Mouse (Mus musculus) liver, embryonic 16.5 days (tissue): ENCODE measurements at regions not wholly inside any gene's neighbourhood (a gene's known extent, or its start where the extent isn't known, plus 50 kb on each side); places are given as distances from the start of the nearest gene placed in this dataset.

ENCODE experiments used
- ATAC-seq: fragments of 200-750 bp; cut with Nextera tagmentation; 2 replicates; pipeline ENCODE4 v1.8.0; 2017; ENCODE audit warnings: low read depth, mild to moderate bottlenecking, moderate number of reproducible peaks, moderate library complexity
- H3K27ac ChIP-seq: fragments of 300-500 bp; sonication (generic); 2 replicates; pipeline ENCODE4 v1.5.1; 2014; ENCODE audit warnings: mild to moderate bottlenecking, low read length
- H3K27me3 ChIP-seq: fragments of 300-500 bp; sonication (generic); 2 replicates; pipeline ENCODE4 v1.6.1; 2014; ENCODE audit warnings: low read depth, low read length, mixed read lengths; ENCODE audit not compliant: control insufficient read depth, insufficient read depth
- H3K36me3 ChIP-seq: fragments of 300-500 bp; sonication (generic); 2 replicates; pipeline ENCODE4 v1.6.1; 2014; ENCODE audit warnings: mild to moderate bottlenecking; ENCODE audit not compliant: control insufficient read depth, insufficient read depth
- H3K4me1 ChIP-seq: fragments of 300-500 bp; sonication (generic); 2 replicates; pipeline ENCODE4 v1.6.1; 2014; ENCODE audit warnings: low read depth, low read length, mixed read lengths; ENCODE audit not compliant: control insufficient read depth
- H3K4me2 ChIP-seq: fragments of 300-500 bp; sonication (generic); 2 replicates; pipeline ENCODE4 v1.6.1; 2014; ENCODE audit warnings: low read depth, low read length, mixed read lengths
- H3K4me3 ChIP-seq: fragments of 300-500 bp; sonication (generic); 2 replicates; pipeline ENCODE4 v1.5.1; 2014; ENCODE audit warnings: low read depth, mild to moderate bottlenecking, low read length
- H3K9ac ChIP-seq: fragments of 300-500 bp; sonication (generic); 2 replicates; pipeline ENCODE4 v1.6.1; 2014; ENCODE audit warnings: low read depth, low read length
- H3K9me3 ChIP-seq: fragments of 300-500 bp; sonication (generic); replicated peaks from 2 replicates; pipeline ENCODE4 v1.6.1; 2016; ENCODE audit warnings: low read length; ENCODE audit not compliant: control insufficient read depth
- WGBS: fragments of 180-500 bp; shearing (Covaris S2); extraction: QIAGEN DNeasy Blood & Tissue Kit; methylation state at CpG from one replicate; pipeline ENCODE4 v1.1.7; 2014; ENCODE audit not compliant: insufficient replicate concordance; 5-methylcytosine and 5-hydroxymethylcytosine counted together

- Histone ChIP-seq H3K4me2 (no peak overlapping the region), H3K4me1 (no peaks in the 10 kb centered on the region), H3K27ac (no peak overlapping the region), H3K27me3 (no peaks in the 10 kb centered on the region), H3K36me3 (no peaks in the 10 kb centered on the region), H3K4me3 (no peak overlapping the region), H3K9ac (no peak overlapping the region), H3K9me3 (no peaks in the 10 kb centered on the region)
- 59% methylated on average over 3 of the region's 3 CpGs for WGBS
- no peak for ATAC-seq
These were observed 381.1 kb downstream of the Hs3st1 start for GRCm38 (mm10) chr5:39374199-39374598.

- Histone ChIP-seq H3K4me1 (no peaks in the 10 kb centered on the region), H3K9ac (no peak overlapping the region), H3K9me3 (no peaks in the 10 kb centered on the region), H3K4me2 (no peak overlapping the region), H3K36me3 (no peaks in the 10 kb centered on the region), H3K27ac (no peak overlapping the region), H3K27me3 (no peaks in the 10 kb centered on the region), H3K4me3 (no peak overlapping the region)
- no peak for ATAC-seq
- 54% methylated on average over 3 of the region's 3 CpGs for WGBS
These were observed 406.6 kb downstream of the Hs3st1 start for GRCm38 (mm10) chr5:39348680-39349079.

GRCm38 (mm10) chr5:39347019-39347418 lies 408.3 kb downstream of the Hs3st1 start:
- no peak for ATAC-seq
- no peaks in the 10 kb centered on the region for H3K4me1 ChIP-seq
- H3K9ac ChIP-seq = no peak overlapping the region
- no peaks in the 10 kb centered on the region for H3K36me3 ChIP-seq
- H3K9me3 ChIP-seq = no peaks in the 10 kb centered on the region
- 47% methylated on average over 3 of the region's 3 CpGs for WGBS
- H3K4me2 ChIP-seq = no peak overlapping the region
- H3K4me3 ChIP-seq = no peak overlapping the region
- H3K27ac ChIP-seq = no peak overlapping the region
- H3K27me3 ChIP-seq = no peaks in the 10 kb centered on the region

- Histone ChIP-seq H3K9me3 (no peaks in the 10 kb centered on the region), H3K27ac (no peak overlapping the region), H3K4me1 (no peaks in the 10 kb centered on the region), H3K4me2 (no peak overlapping the region), H3K4me3 (no peak overlapping the region), H3K27me3 (no peaks in the 10 kb centered on the region), H3K9ac (no peak overlapping the region), H3K36me3 (no peaks in the 10 kb centered on the region)
- ATAC-seq = no peak
- WGBS = 42% methylated on average over 1 of the region's 1 CpGs
These were observed 417.4 kb downstream of the Hs3st1 start for GRCm38 (mm10) chr5:39337917-39338316.

- no peaks in the 10 kb centered on the region for H3K9me3 ChIP-seq
- no peaks in the 10 kb centered on the region for H3K4me1 ChIP-seq
- H3K4me3 ChIP-seq = no peak overlapping the region
- WGBS = 73% methylated on average over 2 of the region's 2 CpGs
- ATAC-seq = no peak
- no peaks in the 10 kb centered on the region for H3K36me3 ChIP-seq
- no peak overlapping the region for H3K27ac ChIP-seq
- H3K4me2 ChIP-seq = no peak overlapping the region
- no peaks in the 10 kb centered on the region for H3K27me3 ChIP-seq
- no peak overlapping the region for H3K9ac ChIP-seq
These were observed 418.7 kb downstream of the Hs3st1 start for GRCm38 (mm10) chr5:39336484-39336985.

GRCm38 (mm10) chr5:39335321-39335720 lies 420.0 kb downstream of the Hs3st1 start:
- 21% methylated on average over 2 of the region's 2 CpGs for WGBS
- ATAC-seq = no peak
- Histone ChIP-seq H3K27me3 (no peaks in the 10 kb centered on the region), H3K9me3 (no peaks in the 10 kb centered on the region), H3K36me3 (no peaks in the 10 kb centered on the region), H3K4me3 (no peak overlapping the region), H3K27ac (no peak overlapping the region), H3K9ac (no peak overlapping the region), H3K4me1 (no peaks in the 10 kb centered on the region), H3K4me2 (no peak overlapping the region)

GRCm38 (mm10) chr5:39334241-39334640 lies 421.0 kb downstream of the Hs3st1 start:
- no peak overlapping the region for H3K9ac ChIP-seq
- no peaks in the 10 kb centered on the region for H3K4me1 ChIP-seq
- 8% methylated on average over 1 of the region's 1 CpGs for WGBS
- H3K27me3 ChIP-seq = no peaks in the 10 kb centered on the region
- no peaks in the 10 kb centered on the region for H3K36me3 ChIP-seq
- H3K4me2 ChIP-seq = no peak overlapping the region
- no peak for ATAC-seq
- no peak overlapping the region for H3K27ac ChIP-seq
- H3K9me3 ChIP-seq = no peaks in the 10 kb centered on the region
- no peak overlapping the region for H3K4me3 ChIP-seq

- Histone ChIP-seq H3K4me1 (no peaks in the 10 kb centered on the region), H3K27ac (no peak overlapping the region), H3K9ac (no peak overlapping the region), H3K4me3 (no peak overlapping the region), H3K9me3 (no peaks in the 10 kb centered on the region), H3K36me3 (no peaks in the 10 kb centered on the region), H3K27me3 (no peaks in the 10 kb centered on the region), H3K4me2 (no peak overlapping the region)
- 52% methylated on average over 2 of the region's 2 CpGs for WGBS
- ATAC-seq = no peak
These were observed 429.9 kb downstream of the Hs3st1 start for GRCm38 (mm10) chr5:39325399-39325798.

GRCm38 (mm10) chr5:39316478-39316877 lies 438.8 kb downstream of the Hs3st1 start:
- ATAC-seq = no peak
- H3K36me3 ChIP-seq = no peaks in the 10 kb centered on the region
- H3K9ac ChIP-seq = no peak overlapping the region
- no peak overlapping the region for H3K4me2 ChIP-seq
- no peak overlapping the region for H3K27ac ChIP-seq
- WGBS = 34% methylated on average over 3 of the region's 3 CpGs
- H3K4me3 ChIP-seq = no peak overlapping the region
- H3K9me3 ChIP-seq = no peaks in the 10 kb centered on the region; the same call in 1 of the 2 replicates
- no peaks in the 10 kb centered on the region for H3K27me3 ChIP-seq
- no peaks in the 10 kb centered on the region for H3K4me1 ChIP-seq
